ENCODE assay signal across 10 mouse cellular contexts in genomic region chr4:152446178-152446577, GRCm38 (mm10). TPM values are rescaled to one million over a fixed set of nuclear protein-coding genes. Genes with fewer than 3 reads are reported as not detected.
DNase-seq lines count a peak whose midpoint lies in the region; ATAC-seq lines count a peak whose summit lies in the region.
"Had no signal": no experiment of that assay in that cellular context is flagged by ENCODE, and none has a peak within 500 bp of the region (broad histone marks: within the 10 kb centered on the region; RNA-seq: fewer than 3 reads in every experiment).

No protein-coding gene starts in this region.

- peaks cover 23% of the 10 kb centered on the region for H3K4me1 ChIP-seq in liver, embryonic 12.5 days
- H3K4me1 ChIP-seq in hindbrain, embryonic 14.5 days (replicated peaks; ENCODE audit: control insufficient read depth, insufficient read depth, low read length): no peaks in the 10 kb centered on the region

- H3K36me3 ChIP-seq in liver, embryonic 12.5 days: no peaks in the 10 kb centered on the region
- no peaks in the 10 kb centered on the region for H3K36me3 ChIP-seq in hindbrain, embryonic 14.5 days (replicated peaks; ENCODE audit: control insufficient read depth, insufficient read depth)
- H3K36me3 ChIP-seq: neural tube, embryonic 13.5 days had no signal

- no peaks in the 10 kb centered on the region for H3K9me3 ChIP-seq in liver, embryonic 12.5 days (replicated peaks)
- H3K9me3 ChIP-seq in hindbrain, embryonic 14.5 days (ENCODE audit: control insufficient read depth, low read length): no peaks in the 10 kb centered on the region
- H3K9me3 ChIP-seq: neural tube, embryonic 13.5 days had no signal

- ATAC-seq in liver, embryonic 12.5 days: peak; percentile 30; the same call in 1 of the 2 replicates
- ATAC-seq in hindbrain, embryonic 14.5 days (ENCODE audit: low FRiP score): no peak

- H3K4me2 ChIP-seq in liver, embryonic 12.5 days: peak overlapping the region; percentile 29; the same call in 1 of the 2 replicates
- H3K4me2 ChIP-seq in hindbrain, embryonic 14.5 days (replicated peaks): no peak overlapping the region
- H3K4me2 ChIP-seq: neural tube, embryonic 13.5 days had no signal

- peak; percentile 83 for DNase-seq in CD4-positive helper T cell, adult 2 months (ENCODE audit: low read depth, low spot score)
- peak; percentile 62 for DNase-seq in MEL-GATA-1-ER (ENCODE audit: extremely low read depth, low read depth)
- DNase-seq in spleen, adult 12 weeks (ENCODE audit: low spot score): peak; percentile 10
- DNase-seq in right cerebral cortex, postnatal 36 days (ENCODE audit: low spot score in 2 of 2): no peak
- DNase-seq in hindbrain, embryonic 14.5 days (ENCODE audit: low spot score): no peak
- no peak for DNase-seq in left cerebral cortex, adult 8-10 months (ENCODE audit: low spot score in 2 of 2)
- DNase-seq: cerebellum, adult 2 months had no signal

- 43% methylated on average over 10 of the region's 10 CpGs for WGBS in liver, embryonic 12.5 days (ENCODE audit: insufficient replicate concordance)
- WGBS in hindbrain, embryonic 14.5 days: 81% methylated on average over 10 of the region's 10 CpGs

- H3K27ac ChIP-seq in liver, embryonic 12.5 days: no peak overlapping the region; the same call in 1 of the 2 replicates
- H3K27ac ChIP-seq in hindbrain, embryonic 14.5 days: no peak overlapping the region
- H3K27ac ChIP-seq: heart, adult 2 months; neural tube, embryonic 13.5 days had no signal

- 0 out of 2 replicates have a peak, but pooled peaks cover 4% of the 10 kb centered on the region for H3K27me3 ChIP-seq in liver, embryonic 12.5 days (replicated peaks)
- no peaks in the 10 kb centered on the region for H3K27me3 ChIP-seq in hindbrain, embryonic 14.5 days (ENCODE audit: control insufficient read depth, insufficient read depth, low read length)
- H3K27me3 ChIP-seq: neural tube, embryonic 13.5 days had no signal

- H3K9ac ChIP-seq in liver, embryonic 12.5 days: no peak overlapping the region
- H3K9ac ChIP-seq in hindbrain, embryonic 14.5 days: no peak overlapping the region
- H3K9ac ChIP-seq: neural tube, embryonic 13.5 days had no signal

- no peak overlapping the region for H3K4me3 ChIP-seq in liver, embryonic 12.5 days
- no peak overlapping the region for H3K4me3 ChIP-seq in hindbrain, embryonic 14.5 days (replicated peaks; ENCODE audit: low read length)
- H3K4me3 ChIP-seq: heart, adult 2 months; neural tube, embryonic 13.5 days had no signal

RNA-seq across cellular contexts. Expression of gene Nphp4, which starts 30.3 kb away (rescaled TPM):
- polyA plus RNA-seq in liver, embryonic 12.5 days (2016; fragmentation: Nextera tagmentation; extraction: Ambion mirVana): 0.39 and 0.41 TPM in 2 replicates
- 6.2 and 6.6 TPM in 2 replicates for polyA plus RNA-seq in hindbrain, embryonic 14.5 days (2014; fragmentation: Nextera tagmentation; extraction: Ambion mirVana)
- total RNA-seq in left cerebral cortex, adult 8-10 months (2022): 10 to 100 TPM; 19.9 to 25.5 (median 22.3) TPM

RNA-seq across cellular contexts. Expression of gene Kcnab2, which starts 31.5 kb away (rescaled TPM):
- 8.3 and 9.3 TPM in 2 replicates for polyA plus RNA-seq in liver, embryonic 12.5 days (2016; fragmentation: Nextera tagmentation; extraction: Ambion mirVana)
- polyA plus RNA-seq in hindbrain, embryonic 14.5 days (2014; fragmentation: Nextera tagmentation; extraction: Ambion mirVana): 19.6 and 23.7 TPM in 2 replicates
- 100 to 1,000 TPM; 396 to 420 (median 413) TPM for total RNA-seq in left cerebral cortex, adult 8-10 months (2022)

Comparison
In these comparisons a context has a peak if more than half of its experiments do, and no peak if none do; other contexts are left out.
1. DNase-seq: peak in CD4-positive helper T cell, adult 2 months (single experiment), MEL-GATA-1-ER (single experiment) and spleen, adult 12 weeks (single experiment); none in right cerebral cortex, postnatal 36 days (0 of 2), hindbrain, embryonic 14.5 days (single experiment) and left cerebral cortex, adult 8-10 months (0 of 2).